Mouse (Mus musculus): ENCODE results near the gene 1700030J22Rik. TPM values are rescaled to one million over a fixed set of nuclear protein-coding genes. Genes with fewer than 3 reads are reported as not detected.
A peak's percentile ranks its signal among the peaks of the same experiment; 100 is the strongest.

1700030J22Rik gene
- polyA plus RNA-seq, 2 experiments = 0.20 to 0.25 TPM

DNA sequence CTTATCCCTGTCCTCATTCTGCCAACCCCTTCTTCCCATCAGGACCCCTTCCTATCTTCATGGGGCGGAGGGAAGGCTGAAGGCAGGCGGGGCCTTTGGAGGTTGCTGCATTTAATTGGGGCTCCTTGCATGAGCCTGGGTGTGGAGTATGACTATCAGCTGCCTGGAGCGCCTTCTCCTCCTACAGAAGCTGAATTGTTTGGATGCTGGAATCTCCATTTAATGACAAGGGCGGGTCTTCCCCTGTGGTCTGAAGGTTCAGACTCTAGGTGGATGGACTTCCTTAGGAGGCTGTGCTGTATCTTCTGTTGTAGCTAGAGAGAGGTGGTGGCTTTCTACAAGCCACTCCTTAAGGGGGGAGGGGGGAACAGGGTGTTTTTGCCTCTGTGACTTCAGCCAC is 43.8 kb downstream of the 1700030J22Rik start:
- no peaks in the 10 kb centered on the region for H3K4me1 ChIP-seq (replicated peaks; ENCODE audit: control insufficient read depth in 2 of 2, insufficient read depth in 2 of 2, low read length in 1 of 2)
- H3K27ac ChIP-seq = no peak overlapping the region
- H3K9ac ChIP-seq (replicated peaks) = no peak overlapping the region
- ATAC-seq (ENCODE audit: insufficient read depth) (no peak), DNase-seq (ENCODE audit: low read depth in 3 of 3, low spot score in 3 of 3) (no peak)
- WGBS (ENCODE audit: insufficient replicate concordance) = 83% methylated on average over 4 of the region's 4 CpGs
- no peak overlapping the region for H3K4me2 ChIP-seq (ENCODE audit: low read depth)
- no peak for TF ChIP-seq EP300 (IDR thresholded peaks at IDR 0.05; ENCODE audit: low read depth)
- TF ChIP-seq CTCF (IDR thresholded peaks at IDR 0.05; ENCODE audit: low read depth) = no peak
- no peak overlapping the region for H3K4me3 ChIP-seq (ENCODE audit: insufficient read depth in 1 of 2, low read depth in 2 of 2, low read length in 2 of 2)
- H3K36me3 ChIP-seq (replicated peaks; ENCODE audit: control insufficient read depth, insufficient read depth, low read depth) = peaks cover 64% of the 10 kb centered on the region
- no peaks in the 10 kb centered on the region for H3K9me3 ChIP-seq (ENCODE audit: control insufficient read depth, low read length)
- H3K27me3 ChIP-seq (ENCODE audit: control insufficient read depth, insufficient read depth, low read length) = no peaks in the 10 kb centered on the region

DNA sequence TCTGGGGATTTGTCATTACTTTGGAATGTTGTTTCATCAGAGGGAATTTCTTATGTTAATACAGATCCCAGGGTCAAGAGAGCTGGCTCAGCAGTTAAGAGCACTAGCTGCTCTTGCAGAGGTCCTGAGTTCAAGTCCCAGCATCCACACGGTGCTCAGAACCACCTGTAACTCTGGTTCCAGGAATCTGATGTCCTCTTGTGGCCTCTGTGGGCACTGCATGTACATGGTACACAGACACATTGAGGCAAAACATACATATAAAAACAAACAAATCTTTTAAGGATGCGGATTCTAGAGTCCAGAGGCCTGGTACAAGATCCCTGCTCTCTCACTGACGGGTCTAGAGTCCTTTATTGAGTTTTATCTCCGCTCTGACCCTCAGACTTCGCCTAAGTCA is 50.2 kb downstream of the 1700030J22Rik start:
- Histone ChIP-seq H3K9me3 (ENCODE audit: control insufficient read depth, low read length) (no peaks in the 10 kb centered on the region), H3K36me3 (replicated peaks; ENCODE audit: control insufficient read depth, insufficient read depth, low read depth) (peaks cover 61% of the 10 kb centered on the region), H3K4me1 (replicated peaks; ENCODE audit: control insufficient read depth in 2 of 2, insufficient read depth in 2 of 2, low read length in 1 of 2) (no peaks in the 10 kb centered on the region), H3K4me2 (ENCODE audit: low read depth) (no peak overlapping the region), H3K27me3 (ENCODE audit: control insufficient read depth, insufficient read depth, low read length) (no peaks in the 10 kb centered on the region), H3K27ac (no peak overlapping the region), H3K4me3 (ENCODE audit: insufficient read depth in 1 of 2, low read depth in 2 of 2, low read length in 2 of 2) (no peak overlapping the region), H3K9ac (replicated peaks) (no peak overlapping the region)
- no peak for DNase-seq (ENCODE audit: low read depth in 3 of 3, low spot score in 3 of 3)
- 84% methylated on average over 5 of the region's 5 CpGs for WGBS (ENCODE audit: insufficient replicate concordance)
- ATAC-seq (ENCODE audit: insufficient read depth) = no peak
- no peak for TF ChIP-seq EP300 (IDR thresholded peaks at IDR 0.05; ENCODE audit: low read depth)
- peak; percentile 40; the same call in 1 of the 2 replicates for TF ChIP-seq CTCF (IDR thresholded peaks at IDR 0.05; ENCODE audit: low read depth)

DNA sequence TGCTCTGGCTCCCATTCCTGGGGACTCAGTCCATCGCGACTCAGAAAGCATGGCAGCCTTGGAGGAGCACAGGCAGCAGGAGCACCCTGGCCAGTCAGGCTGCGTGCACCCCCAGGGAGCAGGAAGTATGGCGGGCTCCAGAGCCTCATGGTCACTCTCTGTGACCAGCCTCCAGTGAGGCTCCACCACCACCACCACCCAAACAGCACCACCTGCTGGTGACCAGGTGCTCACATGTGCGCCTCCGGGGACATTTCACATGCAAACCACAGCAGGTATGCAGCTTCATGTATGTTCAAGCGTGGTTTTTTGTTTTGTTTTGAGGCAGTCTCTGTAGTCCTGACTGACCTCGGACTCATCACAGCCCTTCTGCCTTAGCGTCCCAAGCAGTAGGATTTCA is 50.9 kb downstream of the 1700030J22Rik start:
- no peak for ATAC-seq (ENCODE audit: insufficient read depth)
- Histone ChIP-seq H3K4me1 (replicated peaks; ENCODE audit: control insufficient read depth in 2 of 2, insufficient read depth in 2 of 2, low read length in 1 of 2) (peaks cover 0 to 4% of the 10 kb centered on the region in 2 experiments; a peak in 1 of 4 replicates), H3K27me3 (ENCODE audit: control insufficient read depth, insufficient read depth, low read length) (no peaks in the 10 kb centered on the region), H3K4me3 (ENCODE audit: insufficient read depth in 1 of 2, low read depth in 2 of 2, low read length in 2 of 2) (no peak overlapping the region), H3K27ac (no peak overlapping the region), H3K9me3 (ENCODE audit: control insufficient read depth, low read length) (no peaks in the 10 kb centered on the region), H3K9ac (replicated peaks) (no peak overlapping the region), H3K36me3 (replicated peaks; ENCODE audit: control insufficient read depth, insufficient read depth, low read depth) (peaks cover 55% of the 10 kb centered on the region), H3K4me2 (ENCODE audit: low read depth) (no peak overlapping the region)
- DNase-seq (ENCODE audit: low read depth in 3 of 3, low spot score in 3 of 3) = no peak
- 69% methylated on average over 9 of the region's 9 CpGs for WGBS (ENCODE audit: insufficient replicate concordance)
- TF ChIP-seq CTCF (IDR thresholded peaks at IDR 0.05; ENCODE audit: low read depth) (peak; percentile 90), EP300 (IDR thresholded peaks at IDR 0.05; ENCODE audit: low read depth) (no peak)

DNA sequence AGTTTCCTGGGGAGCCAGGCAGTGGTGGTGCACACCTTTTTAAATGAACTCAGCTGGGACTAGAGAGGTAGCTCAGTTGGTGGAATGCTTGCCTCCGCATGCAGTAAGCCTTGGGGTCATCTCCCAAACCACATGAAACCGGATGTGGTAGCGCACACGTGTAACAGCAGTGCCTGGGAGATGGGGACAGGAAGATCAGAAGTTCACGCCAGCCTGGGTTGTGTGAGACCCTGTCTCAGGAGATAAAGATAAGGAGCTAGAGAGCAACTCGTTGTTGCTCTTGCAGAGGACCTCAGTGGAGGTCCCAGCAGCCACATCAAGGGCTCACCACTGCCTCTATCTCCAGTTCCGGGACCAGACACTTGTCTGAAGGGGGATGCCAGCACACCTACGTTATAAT is 55.2 kb downstream of the 1700030J22Rik start:
- H3K36me3 ChIP-seq (replicated peaks; ENCODE audit: control insufficient read depth, insufficient read depth, low read depth) = peaks cover 30% of the 10 kb centered on the region
- 0 out of 2 replicates have a peak overlapping the region, but pooled peaks have one; percentile 8 for H3K4me2 ChIP-seq (ENCODE audit: low read depth)
- no peak for ATAC-seq (ENCODE audit: insufficient read depth)
- no peak overlapping the region for H3K27ac ChIP-seq
- no peak overlapping the region for H3K9ac ChIP-seq (replicated peaks)
- H3K27me3 ChIP-seq (ENCODE audit: control insufficient read depth, insufficient read depth, low read length) = no peaks in the 10 kb centered on the region
- 31% methylated on average over 8 of the region's 8 CpGs for WGBS (ENCODE audit: insufficient replicate concordance)
- DNase-seq (ENCODE audit: low read depth in 3 of 3, low spot score in 3 of 3) = no peak
- TF ChIP-seq EP300 (IDR thresholded peaks at IDR 0.05; ENCODE audit: low read depth) (no peak), CTCF (IDR thresholded peaks at IDR 0.05; ENCODE audit: low read depth) (no peak)
- no peak overlapping the region for H3K4me3 ChIP-seq (ENCODE audit: insufficient read depth in 1 of 2, low read depth in 2 of 2, low read length in 2 of 2)
- no peaks in the 10 kb centered on the region for H3K9me3 ChIP-seq (ENCODE audit: control insufficient read depth, low read length)
- H3K4me1 ChIP-seq (replicated peaks; ENCODE audit: control insufficient read depth in 2 of 2, insufficient read depth in 2 of 2, low read length in 1 of 2) = peaks cover 14 to 17% of the 10 kb centered on the region in 2 experiments

DNA sequence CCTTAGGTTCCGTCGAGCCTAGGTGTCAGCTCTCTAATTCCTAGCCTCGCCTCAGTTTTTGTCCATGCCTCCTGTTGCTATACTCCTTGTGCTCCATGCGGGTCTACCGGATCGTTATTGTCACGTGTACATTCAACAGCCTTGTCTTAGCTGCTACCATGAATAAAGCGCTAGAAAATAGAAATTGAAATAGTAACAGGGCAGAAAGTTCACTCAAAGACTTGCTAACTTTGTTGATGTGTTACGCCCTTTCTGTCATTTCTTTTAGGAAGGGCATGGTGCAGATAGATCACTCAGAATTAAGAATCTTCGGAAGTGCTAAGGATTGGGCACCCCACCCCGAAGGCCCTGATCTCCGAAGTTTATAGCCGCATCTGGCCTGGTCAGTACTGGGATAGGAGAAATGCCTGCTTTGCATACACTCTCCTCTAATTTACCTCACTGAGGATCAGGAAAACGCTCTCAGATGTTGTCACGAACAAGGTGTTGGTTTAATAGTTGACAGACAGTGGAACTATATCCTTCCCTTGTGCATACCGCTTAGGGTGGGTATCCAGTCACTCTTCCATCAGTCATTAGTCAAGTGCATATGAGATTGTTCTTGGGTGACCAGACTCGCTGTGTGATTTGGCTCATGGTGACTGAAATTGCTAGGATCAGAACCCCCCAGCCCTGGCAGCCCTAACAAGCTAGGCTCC is 56.5 kb downstream of the 1700030J22Rik start:
- 26% methylated on average over 17 of the region's 17 CpGs for WGBS (ENCODE audit: insufficient replicate concordance)
- no peaks in the 10 kb centered on the region for H3K27me3 ChIP-seq (ENCODE audit: control insufficient read depth, insufficient read depth, low read length)
- H3K4me1 ChIP-seq (replicated peaks; ENCODE audit: control insufficient read depth in 2 of 2, insufficient read depth in 2 of 2, low read length in 1 of 2) = peaks cover 14 to 17% of the 10 kb centered on the region in 2 experiments
- peak overlapping the region; percentile 89 to 95 for H3K4me3 ChIP-seq (ENCODE audit: insufficient read depth in 1 of 2, low read depth in 2 of 2, low read length in 2 of 2)
- DNase-seq (ENCODE audit: low read depth in 3 of 3, low spot score in 3 of 3) = no peak
- peak overlapping the region; percentile 92 for H3K9ac ChIP-seq (replicated peaks)
- H3K4me2 ChIP-seq (ENCODE audit: low read depth) = peak overlapping the region; percentile 94
- ATAC-seq (ENCODE audit: insufficient read depth) = no peak
- no peak overlapping the region; the same call in none of the 2 replicates for H3K27ac ChIP-seq
- no peaks in the 10 kb centered on the region for H3K9me3 ChIP-seq (ENCODE audit: control insufficient read depth, low read length)
- TF ChIP-seq EP300 (IDR thresholded peaks at IDR 0.05; ENCODE audit: low read depth) (no peak), CTCF (IDR thresholded peaks at IDR 0.05; ENCODE audit: low read depth) (no peak)
- peaks cover 17% of the 10 kb centered on the region for H3K36me3 ChIP-seq (replicated peaks; ENCODE audit: control insufficient read depth, insufficient read depth, low read depth)
